Mouse (Mus musculus): ENCODE data around the gene Fntb.

GRCm38 (mm10) chr12:76918113-76918512, 152.7 kb downstream of the Fntb start:
- TF ChIP-seq POLR2A (IDR thresholded peaks at IDR 0.05; ENCODE audit: extremely low read depth, insufficient read depth, low read length) (no peak), CTCF (IDR thresholded peaks at IDR 0.05; ENCODE audit: extremely low read depth, insufficient read depth, low read length) (no peak)
